Mouse (Mus musculus): ENCODE measurements around the gene Ppard. TPM values are rescaled to one million over a fixed set of nuclear protein-coding genes. Genes with fewer than 3 reads are reported as not detected.
"Not testable (repeated sequence)": the region's sequence is repeated elsewhere in the genome, so short reads cannot be mapped to it uniquely, and the experiment has no call there.

Ppard gene
- 10 to 100 TPM; 27.1 to 28.9 TPM for total RNA-seq (2021)
- long read RNA-seq, experiment 1, partial matches to known transcripts, result 0 of 1 reads
- long read RNA-seq, experiment 1, other reads (novel, unspliced or antisense), result 1 of 1 reads
- long read RNA-seq, experiment 2, partial matches to known transcripts, result 0 of 1 reads
- long read RNA-seq, experiment 2, other reads (novel, unspliced or antisense), result 1 of 1 reads

GRCm38 (mm10) chr17:28232475-28233060 lies at the start of gene Ppard:
TSS of gene Ppard (plus strand) at chr17:28232700.
- DNase-seq (ENCODE audit: low spot score in 2 of 2), result peak; percentile 94 to 97

GRCm38 (mm10) chr17:28184971-28185638 lies 47.4 kb upstream of the Ppard start:
- no peak for DNase-seq (ENCODE audit: low spot score in 2 of 2)

DNA sequence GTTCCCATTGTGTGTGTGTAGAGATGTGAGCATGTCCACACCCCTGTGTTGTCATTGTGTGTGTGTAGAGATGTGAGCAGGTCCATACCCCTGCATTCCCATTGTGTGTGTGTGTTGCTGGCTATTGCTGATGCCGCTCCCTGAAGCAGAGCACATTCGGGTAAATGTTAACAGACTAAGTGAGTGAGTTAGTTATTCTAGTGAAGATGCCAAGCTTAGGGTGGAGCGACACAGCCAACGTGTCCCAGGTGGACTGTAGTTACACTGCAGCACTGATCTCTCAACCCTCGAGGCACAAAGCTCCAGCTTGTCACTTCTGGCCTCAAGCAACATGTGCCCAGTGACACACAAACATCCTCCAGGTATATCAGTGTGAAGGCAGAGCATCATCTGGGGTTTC lies 44.2 kb upstream of the Ppard start:
- no peak for DNase-seq (ENCODE audit: low spot score in 2 of 2)

GRCm38 (mm10) chr17:28192754-28193153 lies 39.7 kb upstream of the Ppard start:
- no peak for DNase-seq (ENCODE audit: low spot score in 2 of 2)

GRCm38 (mm10) chr17:28193559-28193958 lies 38.9 kb upstream of the Ppard start:
- DNase-seq (ENCODE audit: low spot score in 2 of 2), result no peak

DNA sequence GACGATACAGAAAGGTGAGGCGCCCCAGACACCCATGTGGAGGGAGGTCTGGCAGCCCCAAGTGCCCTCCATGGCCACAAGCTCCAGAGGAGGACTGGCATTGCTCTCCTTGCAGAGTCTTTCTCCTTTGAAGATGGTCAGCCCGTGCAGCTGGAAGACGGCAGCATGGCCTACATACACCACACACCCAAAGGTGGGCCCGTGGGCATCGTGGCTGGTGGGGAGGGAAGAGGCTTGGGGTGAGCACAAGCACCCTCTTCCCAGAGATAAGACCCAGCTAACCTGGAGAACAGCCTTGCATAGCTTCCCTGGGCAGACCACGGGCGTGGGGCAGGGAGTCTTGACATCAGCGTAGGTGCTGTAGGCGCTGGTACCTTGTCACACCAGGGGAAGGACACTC lies 37.5 kb upstream of the Ppard start:
- DNase-seq (ENCODE audit: low spot score in 2 of 2), result no peak

DNA sequence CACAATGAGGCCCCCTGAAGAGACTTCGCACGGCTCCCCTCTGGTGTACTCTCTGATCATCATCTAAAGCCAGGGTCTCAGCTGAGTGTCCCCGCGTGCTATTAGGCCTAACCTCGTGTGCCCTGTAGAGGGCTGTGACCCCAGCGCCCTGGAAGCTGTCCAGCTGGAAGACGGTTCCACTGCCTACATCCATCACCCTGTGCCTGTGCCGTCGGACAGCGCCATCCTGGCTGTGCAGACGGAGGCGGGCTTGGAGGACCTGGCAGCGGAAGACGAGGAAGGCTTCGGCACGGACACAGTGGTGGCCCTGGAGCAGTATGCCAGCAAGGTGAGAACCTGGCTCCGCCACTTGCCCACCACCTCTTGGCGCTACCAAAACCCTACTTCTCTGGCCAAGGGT lies 34.9 kb upstream of the Ppard start:
- no peak for DNase-seq (ENCODE audit: low spot score in 2 of 2)

DNA sequence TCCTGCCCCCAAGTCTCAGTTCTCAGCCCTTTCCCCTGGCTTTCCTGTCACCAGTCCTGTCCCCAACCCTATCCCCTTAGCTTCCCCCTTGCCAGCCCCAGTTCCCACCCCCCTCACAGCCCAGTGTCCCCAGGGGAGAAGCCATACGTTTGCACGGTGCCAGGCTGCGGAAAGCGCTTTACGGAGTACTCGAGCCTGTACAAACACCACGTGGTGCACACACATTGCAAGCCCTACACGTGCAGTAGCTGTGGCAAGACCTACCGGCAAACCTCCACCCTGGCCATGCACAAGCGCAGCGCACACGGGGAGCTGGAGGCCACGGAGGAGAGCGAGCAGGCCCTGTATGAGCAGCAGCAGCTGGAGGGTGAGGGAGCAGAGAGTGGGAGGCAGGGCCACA lies 30.5 kb upstream of the Ppard start:
- DNase-seq (ENCODE audit: low spot score in 2 of 2), result no peak

DNA sequence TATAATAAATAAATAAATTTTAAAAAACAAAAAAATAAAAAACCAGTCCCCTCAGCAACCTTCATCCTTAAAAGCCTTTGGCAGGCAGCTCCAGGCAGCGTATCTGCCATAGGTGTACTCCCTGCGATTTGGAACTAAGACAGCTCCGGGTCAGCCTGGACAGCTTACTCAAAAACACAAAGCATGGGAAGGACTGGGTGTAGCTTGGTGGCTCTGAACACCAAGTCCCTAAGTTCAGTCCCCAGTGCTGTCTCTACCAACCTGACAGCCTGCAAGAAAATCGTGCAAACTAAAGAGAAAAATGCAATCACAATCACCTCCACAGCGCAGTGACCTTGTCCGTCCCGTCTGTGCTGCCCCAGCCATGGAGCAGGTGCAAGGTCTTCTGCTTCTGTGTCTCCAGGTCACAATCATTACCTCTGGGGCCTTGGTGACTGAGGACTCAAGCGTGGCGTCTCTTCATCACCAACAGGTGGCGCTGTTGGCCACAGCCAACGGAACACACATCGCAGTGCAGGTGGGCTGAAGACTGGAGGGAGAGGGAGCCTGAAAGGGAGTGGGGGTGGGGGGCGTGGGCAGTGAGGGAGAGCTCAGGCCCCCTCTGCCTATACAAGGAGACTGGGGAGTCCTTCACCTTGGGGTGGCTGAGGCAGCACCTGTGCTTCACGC lies 28.3 kb upstream of the Ppard start:
- DNase-seq (ENCODE audit: low spot score in 2 of 2), result peak in 1 of 2 experiments; percentile 37

DNA sequence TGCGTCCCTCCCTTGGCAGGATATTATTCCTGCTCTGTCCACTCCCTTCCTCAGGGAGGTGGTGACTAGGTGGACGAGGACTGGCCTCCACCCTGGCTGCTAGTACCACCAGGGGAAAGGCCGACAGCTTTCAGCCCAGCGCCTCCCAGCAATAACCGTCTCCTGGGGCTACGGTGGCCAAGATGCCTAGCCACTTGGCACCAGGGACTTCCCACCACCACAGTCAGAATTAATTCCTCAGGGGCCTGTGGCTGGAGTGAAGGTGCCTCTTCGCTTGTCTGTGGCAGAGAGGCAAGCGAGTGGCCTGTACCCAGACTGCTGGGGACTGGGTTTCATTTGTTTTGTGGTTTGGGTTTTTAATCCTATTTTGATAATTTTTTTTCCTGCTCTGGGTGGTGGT lies 27.1 kb upstream of the Ppard start:
- DNase-seq (ENCODE audit: low spot score in 2 of 2), result no peak

DNA sequence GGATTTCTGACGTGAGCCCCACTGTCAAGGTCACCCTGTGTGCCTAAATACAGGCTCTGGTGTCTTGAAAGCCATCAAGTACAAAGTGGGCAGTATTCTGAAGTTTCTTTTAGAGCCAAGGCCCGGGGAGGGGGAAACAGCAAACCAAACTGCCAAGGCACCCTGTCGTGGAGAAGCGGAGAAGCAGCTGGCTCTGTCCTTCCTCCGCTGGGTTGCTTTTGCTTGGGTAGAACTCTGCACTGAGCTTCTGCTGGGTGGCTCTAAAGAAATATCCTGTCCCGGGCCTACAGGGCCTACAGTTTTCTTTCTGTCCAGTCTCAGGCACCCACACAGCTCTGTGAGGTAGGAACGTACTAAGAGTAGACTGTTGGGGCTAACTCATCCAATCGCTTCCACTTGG lies 25.4 kb upstream of the Ppard start:
- DNase-seq (ENCODE audit: low spot score in 2 of 2), result no peak

DNA sequence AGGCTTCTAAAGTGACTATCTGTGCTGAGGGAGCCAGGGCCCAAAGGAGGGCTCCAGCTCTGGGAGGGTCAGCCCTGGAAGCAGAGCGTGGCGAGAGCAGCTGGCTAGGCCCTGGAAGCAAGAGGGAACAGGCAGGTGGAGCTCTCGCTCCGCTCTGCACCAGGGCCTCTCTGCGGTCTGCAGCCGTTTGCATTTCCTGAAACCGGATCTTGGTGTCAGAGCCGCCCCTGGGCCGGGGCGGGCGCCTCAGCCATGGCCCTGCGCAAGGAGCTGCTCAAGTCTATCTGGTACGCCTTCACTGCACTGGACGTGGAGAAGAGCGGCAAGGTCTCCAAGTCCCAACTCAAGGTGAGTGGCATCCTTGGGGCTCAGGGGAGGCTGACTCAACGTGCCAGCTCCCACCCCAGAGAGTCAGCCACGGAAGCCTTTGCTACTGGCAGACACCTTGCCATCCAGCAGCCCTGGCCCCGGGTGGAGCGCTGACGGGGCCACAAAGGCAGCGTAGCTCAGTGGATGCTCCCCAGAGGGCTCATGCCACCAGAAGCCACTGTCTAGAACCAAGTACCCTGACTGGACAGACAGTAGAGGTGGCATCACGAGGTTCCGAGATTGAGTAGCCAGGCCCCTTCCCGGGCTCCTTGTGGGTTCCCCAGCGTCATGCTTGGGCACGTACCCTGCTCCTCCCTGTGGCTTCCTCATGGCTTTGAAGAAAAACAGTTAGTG lies 24.7 kb upstream of the Ppard start, which contains the start of gene Def6:
Def6 (plus strand) TSS at position 188 of the 723 bp plus-strand sequence.
- DNase-seq (ENCODE audit: low spot score in 2 of 2), result peak; percentile 35 to 39

GRCm38 (mm10) chr17:28208314-28208612 lies 24.2 kb upstream of the Ppard start:
- DNase-seq (ENCODE audit: low spot score in 2 of 2), result no peak

DNA sequence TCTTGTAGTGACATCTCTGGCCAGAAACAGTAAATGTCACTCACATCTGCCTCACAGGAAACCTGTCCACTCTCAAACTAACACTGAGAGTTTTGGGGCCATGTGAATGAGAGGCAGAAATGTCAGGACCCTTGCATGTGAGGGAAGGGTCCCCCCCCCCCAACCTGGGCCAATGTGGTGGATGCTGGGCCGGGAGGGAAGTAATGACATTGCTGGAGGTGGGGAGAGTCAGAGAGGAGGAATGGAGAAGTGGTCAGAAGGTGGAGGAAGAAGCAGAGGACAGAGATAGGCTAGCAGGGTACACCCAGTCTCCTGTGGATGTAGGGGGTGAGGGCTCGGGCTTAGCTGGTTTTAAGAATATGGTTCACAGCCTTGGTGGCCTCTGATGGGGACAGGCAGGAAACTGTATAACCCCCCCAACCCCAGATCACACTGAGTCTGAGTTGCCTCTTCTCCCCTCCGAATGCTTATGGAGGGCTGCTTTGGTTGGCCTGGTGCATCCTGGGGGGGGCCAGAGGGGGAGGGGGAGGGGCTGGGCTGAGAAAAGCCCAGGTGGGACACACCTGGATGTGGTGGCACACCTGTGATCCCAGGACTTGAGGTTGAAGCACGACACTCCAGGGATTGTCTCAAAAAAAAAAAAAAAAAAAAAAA lies 22.9 kb upstream of the Ppard start:
- no peak for DNase-seq (ENCODE audit: low spot score in 2 of 2)

DNA sequence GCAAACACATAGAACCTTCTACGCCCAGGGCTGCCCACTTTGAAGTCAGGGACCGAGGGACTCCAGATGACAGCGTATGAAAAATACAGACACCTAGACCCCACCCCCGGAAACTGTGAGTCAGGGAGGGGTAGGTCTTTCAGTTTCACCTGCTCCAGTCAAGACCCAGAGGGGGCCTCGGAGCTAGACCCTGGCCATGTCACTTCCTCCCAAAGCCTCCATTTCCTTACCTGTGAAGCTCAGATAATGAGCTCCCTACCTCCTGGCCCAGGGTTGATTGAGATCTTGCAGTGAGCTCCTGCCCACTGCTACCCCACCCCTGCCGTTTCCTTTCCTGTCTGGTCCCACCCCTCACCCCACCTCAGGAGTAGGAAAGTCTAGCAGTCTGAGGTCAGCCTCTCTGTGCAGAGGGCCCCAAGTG lies 20.6 kb upstream of the Ppard start:
- no peak for DNase-seq (ENCODE audit: low spot score in 2 of 2)

DNA sequence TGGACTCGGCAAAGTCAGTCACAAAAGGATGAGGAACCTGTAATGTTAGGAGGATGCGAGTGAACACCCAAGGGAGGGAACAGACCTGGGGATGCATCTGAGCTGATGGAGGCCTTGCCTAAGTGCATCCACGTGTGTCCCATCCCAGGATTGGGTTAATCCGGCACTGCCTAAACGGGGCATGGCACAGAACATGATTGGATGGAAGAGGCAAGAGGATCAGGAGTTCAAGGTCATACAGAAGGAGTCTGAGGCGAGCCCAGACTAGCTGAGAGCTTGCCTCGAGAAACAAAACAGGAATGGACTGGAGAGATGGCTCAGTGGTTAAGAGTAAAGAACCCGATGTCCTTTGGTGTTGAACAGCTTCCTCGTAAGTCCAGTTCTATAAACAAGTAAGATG lies 20.1 kb upstream of the Ppard start:
- no peak for DNase-seq (ENCODE audit: low spot score in 2 of 2)

- no peak for DNase-seq (ENCODE audit: low spot score in 2 of 2)
Observed at GRCm38 (mm10) chr17:28213236-28213635, 19.3 kb upstream of the Ppard start.

DNA sequence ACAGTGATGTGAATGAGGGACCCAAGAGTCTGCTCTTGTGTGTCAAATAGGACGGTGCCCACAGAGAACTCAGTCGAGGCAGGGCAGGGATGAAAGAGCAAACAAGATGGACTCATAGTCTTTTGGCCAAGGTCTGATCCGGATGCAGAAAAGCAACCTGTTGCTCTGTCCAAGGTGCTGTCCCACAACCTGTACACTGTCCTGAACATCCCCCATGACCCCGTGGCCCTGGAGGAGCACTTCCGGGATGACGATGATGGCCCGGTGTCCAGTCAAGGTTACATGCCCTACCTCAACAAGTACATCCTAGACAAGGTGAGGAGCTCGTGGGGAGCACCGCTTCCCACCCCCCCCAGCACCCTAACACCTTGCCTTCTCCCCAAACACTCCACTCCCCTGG lies 15.7 kb upstream of the Ppard start:
- no peak for DNase-seq (ENCODE audit: low spot score in 2 of 2)

DNA sequence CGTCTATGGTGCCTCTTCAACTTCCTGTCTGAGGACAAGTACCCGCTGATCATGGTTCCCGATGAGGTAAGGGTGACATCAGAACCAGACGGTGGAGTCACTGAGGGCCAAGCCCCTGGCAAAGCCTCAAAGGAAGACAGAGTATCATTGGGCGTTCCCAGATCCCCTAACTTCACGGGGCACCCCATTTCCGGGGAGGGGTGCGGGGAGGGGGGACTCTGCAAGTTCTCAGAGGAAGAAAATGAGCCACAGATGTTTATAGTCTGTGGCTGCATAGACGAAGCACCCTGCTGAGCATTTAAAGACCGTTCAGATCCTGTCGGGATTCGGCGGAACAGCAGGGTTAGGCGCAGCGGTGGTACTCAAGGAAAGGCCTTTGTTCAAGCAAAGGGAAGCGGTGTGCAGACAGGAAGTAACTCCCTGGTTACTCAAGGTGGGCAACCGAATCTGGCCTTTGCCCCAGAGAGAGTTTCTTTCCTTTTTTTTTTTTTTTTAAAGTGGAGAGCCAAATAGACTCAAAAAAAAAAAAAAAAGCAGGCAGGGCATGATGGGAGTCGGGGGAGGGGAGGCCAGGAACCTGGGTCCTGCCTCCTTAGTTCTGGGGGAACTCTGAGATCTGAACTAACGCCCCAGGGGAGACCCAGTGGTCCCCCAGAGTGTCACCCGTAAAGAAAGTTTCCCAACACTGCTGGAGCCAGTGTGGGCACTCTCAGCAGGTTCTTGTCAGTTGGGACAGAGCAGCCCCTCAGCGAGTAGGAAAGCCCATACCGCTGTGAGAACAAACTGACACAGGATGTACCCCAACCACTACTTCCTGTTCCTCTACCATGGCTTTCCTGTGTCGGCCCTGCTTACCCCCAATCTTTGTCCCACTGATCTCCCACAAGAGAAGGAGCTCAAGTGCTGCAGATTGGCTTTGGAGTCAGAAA lies 14.5 kb upstream of the Ppard start:
- DNase-seq (ENCODE audit: low spot score in 2 of 2), result no peak

DNA sequence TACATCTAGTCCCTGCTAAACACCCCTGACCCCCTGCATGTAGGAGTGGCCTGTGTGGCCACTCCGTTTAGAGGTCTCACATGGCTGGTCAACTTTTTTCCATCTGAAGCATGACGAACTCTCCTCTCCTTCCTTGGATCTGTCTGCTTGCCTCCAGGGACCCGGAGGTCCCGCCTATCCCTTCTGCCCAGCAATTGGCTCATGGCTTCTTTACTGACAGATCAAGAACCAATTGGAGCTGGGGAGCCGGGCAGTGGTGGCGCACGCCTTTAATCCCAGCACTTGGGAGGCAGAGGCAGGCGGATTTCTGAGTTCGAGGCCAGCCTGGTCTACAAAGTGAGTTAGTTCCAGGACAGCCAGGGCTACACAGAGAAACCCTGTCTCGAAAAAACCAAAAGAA lies 10.0 kb upstream of the Ppard start:
- DNase-seq (ENCODE audit: low spot score in 2 of 2), result not testable (repeated sequence)
